Mouse (Mus musculus) midbrain, embryonic 14.5 days (tissue): ENCODE measurements around the gene 2810459M11Rik. TPM values are rescaled to one million over a fixed set of nuclear protein-coding genes. Genes with fewer than 3 reads are reported as not detected.

Experiments
- ATAC-seq: fragments of 200-750 bp; cut with Nextera tagmentation; 2 replicates; pipeline ENCODE4 v1.8.0; 2017; ENCODE audit warnings: moderate number of reproducible peaks, moderate library complexity; ENCODE audit not compliant: low FRiP score, low TSS enrichment
- DNase-seq: peaks from one replicate; pipeline ENCODE4 v3.0.0-alpha.2; 2015
- H3K27ac ChIP-seq: fragments of 300-500 bp; sonication (generic); replicated peaks from 2 replicates; pipeline ENCODE4 v1.5.1; 2014; ENCODE audit warnings: mild to moderate bottlenecking, low read depth, low read length, moderate library complexity
- H3K27me3 ChIP-seq: fragments of 300-500 bp; sonication (generic); 2 replicates; pipeline ENCODE4 v1.6.1; 2014; ENCODE audit warnings: low read length, control low read depth, mixed read lengths; ENCODE audit not compliant: control insufficient read depth, insufficient read depth
- H3K36me3 ChIP-seq: fragments of 300-500 bp; sonication (generic); 2 replicates; pipeline ENCODE4 v1.6.1; 2014; ENCODE audit warnings: low read length, control low read depth; ENCODE audit not compliant: control insufficient read depth, insufficient read depth
- H3K4me1 ChIP-seq: fragments of 300-500 bp; sonication (generic); 2 replicates; pipeline ENCODE4 v1.6.1; 2014; ENCODE audit warnings: mild to moderate bottlenecking, antibody characterized with exemption, low read length, control low read depth; ENCODE audit not compliant: control insufficient read depth, insufficient read depth
- H3K4me2 ChIP-seq: fragments of 300-500 bp; sonication (generic); 2 replicates; pipeline ENCODE4 v1.6.1; 2014; ENCODE audit warnings: mild to moderate bottlenecking, low read length, moderate library complexity
- H3K4me3 ChIP-seq: fragments of 300-500 bp; sonication (generic); replicated peaks from 2 replicates; pipeline ENCODE4 v1.5.1; 2014; ENCODE audit warnings: low read depth, low read length
- H3K9ac ChIP-seq: fragments of 300-500 bp; sonication (generic); replicated peaks from 2 replicates; pipeline ENCODE4 v1.6.1; 2014; ENCODE audit warnings: mild to moderate bottlenecking, low read length, moderate library complexity
- H3K9me3 ChIP-seq: fragments of 300-500 bp; sonication (generic); 2 replicates; pipeline ENCODE4 v1.6.1; 2016; ENCODE audit warnings: low read length, control low read depth, mixed read lengths; ENCODE audit not compliant: control insufficient read depth
- WGBS: fragments of 180-500 bp; shearing (Covaris S2); extraction: QIAGEN DNeasy Blood & Tissue Kit; methylation state at CpG from one replicate; pipeline ENCODE4 v1.1.7; 2014; 5-methylcytosine and 5-hydroxymethylcytosine counted together
- polyA plus RNA-seq: library from polyadenylated mRNA; unstranded; fragments of >200 nt; fragmentation: Nextera tagmentation; extraction: Ambion mirVana; gene quantifications from 2 replicates; pipeline ENCODE4 v1.2.1, GENCODE M21; 2014

2810459M11Rik gene
- polyA plus RNA-seq, 1 experiment from 2014 or later = 7.0 TPM

GRCm38 (mm10) chr1:86064271-86064991 lies 18.8 kb downstream of the 2810459M11Rik start, which contains the start of gene Psmd1:
Gene Psmd1, plus strand, starts transcription at chr1:86064387.
- DNase-seq = peak; percentile 95
- peaks cover 9% of the 10 kb centered on the region for H3K4me1 ChIP-seq
- H3K4me2 ChIP-seq = peak within 1 kb of the TSS; percentile 95
- ATAC-seq = peak; percentile 93
- peak within 1 kb of the TSS; percentile 95 for H3K9ac ChIP-seq
- peak within 1 kb of the TSS; percentile 99 for H3K4me3 ChIP-seq
- H3K36me3 ChIP-seq = no peaks in the 10 kb centered on the region
- H3K27ac ChIP-seq = peak within 1 kb of the TSS; percentile 79
- 0% methylated on average over 47 of the region's 47 CpGs for WGBS
- no peaks in the 10 kb centered on the region for H3K9me3 ChIP-seq
- no peaks in the 10 kb centered on the region for H3K27me3 ChIP-seq

- Histone ChIP-seq H3K9ac (no peak overlapping the region), H3K4me1 (no peaks in the 10 kb centered on the region), H3K36me3 (peaks cover 80% of the 10 kb centered on the region), H3K4me2 (no peak overlapping the region), H3K4me3 (no peak overlapping the region), H3K27me3 (no peaks in the 10 kb centered on the region), H3K9me3 (no peaks in the 10 kb centered on the region), H3K27ac (no peak overlapping the region)
- no peak for ATAC-seq
- no peak for DNase-seq
- WGBS = 99% methylated on average over 2 of the region's 2 CpGs
Measured at GRCm38 (mm10) chr1:86076565-86076964, 30.9 kb downstream of the 2810459M11Rik start.

DNA sequence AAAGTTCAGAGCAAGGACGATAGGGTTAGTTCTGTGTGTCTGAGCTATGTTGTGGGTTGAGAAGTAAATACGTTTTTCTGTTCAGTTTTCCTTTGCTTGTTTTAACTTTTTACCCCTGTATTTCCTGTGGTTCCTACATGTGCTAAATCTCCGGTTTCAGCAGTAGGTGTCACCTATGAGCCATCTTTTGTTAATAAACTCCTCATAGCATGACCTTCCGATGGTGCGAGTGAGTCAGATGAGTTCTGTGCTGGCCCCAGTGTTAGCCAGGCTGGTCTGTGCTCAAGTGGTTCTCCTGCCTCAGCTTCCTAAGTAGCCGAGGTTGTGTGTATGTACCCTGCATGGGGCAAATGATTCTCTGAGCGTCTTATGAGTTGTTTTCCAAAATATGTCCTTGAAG lies 48.8 kb downstream of the 2810459M11Rik start:
- Histone ChIP-seq H3K27ac (no peak overlapping the region), H3K9me3 (no peaks in the 10 kb centered on the region), H3K27me3 (no peaks in the 10 kb centered on the region), H3K9ac (no peak overlapping the region), H3K4me1 (no peaks in the 10 kb centered on the region), H3K4me3 (no peak overlapping the region), H3K36me3 (peaks cover 72% of the 10 kb centered on the region), H3K4me2 (no peak overlapping the region)
- DNase-seq (no peak), ATAC-seq (no peak)
- 89% methylated on average over 7 of the region's 7 CpGs for WGBS

GRCm38 (mm10) chr1:86105054-86105453 lies 59.4 kb downstream of the 2810459M11Rik start:
- 94% methylated on average over 1 of the region's 1 CpGs for WGBS
- H3K9me3 ChIP-seq = no peaks in the 10 kb centered on the region
- ATAC-seq (no peak), DNase-seq (no peak)
- no peak overlapping the region for H3K4me2 ChIP-seq
- H3K36me3 ChIP-seq = peaks cover 18% of the 10 kb centered on the region
- no peak overlapping the region for H3K4me3 ChIP-seq
- H3K4me1 ChIP-seq = no peaks in the 10 kb centered on the region
- H3K27me3 ChIP-seq = no peaks in the 10 kb centered on the region
- no peak overlapping the region for H3K27ac ChIP-seq
- H3K9ac ChIP-seq = no peak overlapping the region

Other genes starting within 250 kb of the 2810459M11Rik start
- gene Itm2c, start 151.6 kb upstream of the 2810459M11Rik start, polyA plus RNA-seq = 136 and 176 TPM in 2 replicates
- 6.9 and 7.5 TPM in 2 replicates for gene 4933407L21Rik, start 117.4 kb upstream of the 2810459M11Rik start, polyA plus RNA-seq
- 0.05 and 0.11 TPM in 2 replicates for gene Gpr55, start 84.9 kb upstream of the 2810459M11Rik start, polyA plus RNA-seq
- gene Spata3, start 29.0 kb upstream of the 2810459M11Rik start, polyA plus RNA-seq = 0.32 and 0.34 TPM in 2 replicates
- 149 and 214 TPM in 2 replicates for gene Psmd1, start 18.5 kb downstream of the 2810459M11Rik start, polyA plus RNA-seq
- 0.24 and 0.59 TPM in 2 replicates for gene Htr2b, start 66.1 kb downstream of the 2810459M11Rik start, polyA plus RNA-seq
- 0.50 and 0.62 TPM in 2 replicates for gene Gm21972, start 87.8 kb downstream of the 2810459M11Rik start, polyA plus RNA-seq
- gene Armc9, start 108.9 kb downstream of the 2810459M11Rik start, polyA plus RNA-seq = 29.1 and 37.8 TPM in 2 replicates